Mouse (Mus musculus) forebrain, embryonic 15.5 days (tissue): ENCODE results near the gene Olfr1167. TPM values are rescaled to one million over a fixed set of nuclear protein-coding genes. Genes with fewer than 3 reads are reported as not detected.
"Not testable (repeated sequence)": the region's sequence is repeated elsewhere in the genome, so short reads cannot be mapped to it uniquely, and the experiment has no call there.

ENCODE experiments used
- ATAC-seq: fragments of 200-750 bp; cut with Nextera tagmentation; replicated peaks from 2 replicates; pipeline ENCODE4 v1.8.0; 2017; ENCODE audit warnings: mild to moderate bottlenecking, moderate TSS enrichment, moderate library complexity
- H3K27ac ChIP-seq: fragments of 300-500 bp; sonication (generic); replicated peaks from 2 replicates; pipeline ENCODE4 v1.5.1; 2015; ENCODE audit warnings: mild to moderate bottlenecking, inconsistent platforms
- H3K27me3 ChIP-seq: fragments of 300-500 bp; sonication (generic); 2 replicates; pipeline ENCODE4 v1.6.1; 2015; ENCODE audit warnings: inconsistent platforms
- H3K36me3 ChIP-seq: fragments of 300-500 bp; sonication (generic); 2 replicates; pipeline ENCODE4 v1.6.1; 2015; ENCODE audit warnings: mild to moderate bottlenecking, inconsistent platforms
- H3K4me1 ChIP-seq: fragments of 300-500 bp; sonication (generic); 2 replicates; pipeline ENCODE4 v1.6.1; 2015; ENCODE audit warnings: inconsistent platforms
- H3K4me2 ChIP-seq: fragments of 300-500 bp; sonication (generic); replicated peaks from 2 replicates; pipeline ENCODE4 v1.6.1; 2015; ENCODE audit warnings: mild to moderate bottlenecking, inconsistent platforms
- H3K4me3 ChIP-seq: fragments of 300-500 bp; sonication (generic); 2 replicates; pipeline ENCODE4 v1.5.1; 2015; ENCODE audit warnings: mild to moderate bottlenecking, inconsistent platforms
- H3K9ac ChIP-seq: fragments of 300-500 bp; sonication (generic); replicated peaks from 2 replicates; pipeline ENCODE4 v1.6.1; 2015; ENCODE audit warnings: mild to moderate bottlenecking, inconsistent platforms
- H3K9me3 ChIP-seq: fragments of 300-500 bp; sonication (generic); 2 replicates; pipeline ENCODE4 v1.6.1; 2016; ENCODE audit warnings: inconsistent platforms
- WGBS: fragments of 180-500 bp; shearing (Covaris S2); methylation state at CpG from one replicate; pipeline ENCODE4 v1.1.7; 2015; ENCODE audit warnings: mixed read lengths; 5-methylcytosine and 5-hydroxymethylcytosine counted together
- polyA plus RNA-seq: library from polyadenylated mRNA; unstranded; fragments of >200 nt; fragmentation: Nextera tagmentation; extraction: Ambion mirVana; gene quantifications from 2 replicates; pipeline ENCODE4 v1.2.1, GENCODE M21; 2015

The Olfr1167 gene
- not detected in 2 replicates for polyA plus RNA-seq

DNA sequence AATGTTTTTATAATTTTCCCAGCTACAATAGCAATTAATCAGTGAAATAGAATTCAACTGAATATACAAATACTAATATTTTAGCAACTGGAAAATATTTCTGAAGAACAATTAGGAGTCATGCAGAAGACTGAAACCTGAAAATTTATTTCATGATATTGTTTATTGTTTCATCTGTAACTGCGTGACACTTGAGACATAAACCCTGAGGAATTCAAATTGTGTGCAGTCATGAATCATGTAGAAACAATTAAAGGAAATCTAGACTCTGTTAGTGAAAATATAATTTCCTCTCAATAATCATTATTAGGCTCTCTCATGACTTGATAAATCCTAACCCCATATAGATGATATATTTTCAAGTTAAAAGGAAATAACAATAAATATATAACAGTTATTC lies at the start of gene Olfr1167:
Gene Olfr1167 (minus strand): TSS at position 101 of the 400 bp plus-strand sequence.
- not testable (repeated sequence) for H3K4me2 ChIP-seq, H3K4me3 ChIP-seq, H3K27ac ChIP-seq, H3K36me3 ChIP-seq, H3K9ac ChIP-seq, ATAC-seq, H3K9me3 ChIP-seq, H3K27me3 ChIP-seq, H3K4me1 ChIP-seq
- WGBS, result 85% methylated on average over 1 of the region's 1 CpGs

DNA sequence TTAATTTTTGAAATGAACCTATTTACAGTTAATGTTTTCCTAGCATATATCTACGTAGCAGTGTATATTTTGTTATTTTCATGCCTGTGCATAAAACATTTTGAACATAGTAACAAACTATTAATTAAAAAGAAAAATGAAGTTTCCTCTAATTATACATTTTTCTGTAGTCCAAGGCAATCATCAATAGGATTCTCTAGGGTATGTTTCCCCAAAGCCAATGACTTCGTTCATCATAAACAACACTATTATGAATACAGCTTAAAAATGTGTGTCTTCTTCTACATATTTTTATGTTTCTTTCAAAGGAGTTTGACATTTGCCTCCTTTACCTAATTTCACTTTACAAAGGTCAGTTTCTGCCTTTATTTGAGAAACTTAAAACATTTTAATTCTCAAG lies 26.6 kb upstream of the Olfr1167 start, which contains the start of gene Olfr1168:
Gene Olfr1168 (plus strand): TSS at position 301 of the 400 bp plus-strand sequence.
- no peak for ATAC-seq
- 90% methylated on average over 2 of the region's 2 CpGs for WGBS
- H3K27ac ChIP-seq, result no peak within 1 kb of the TSS
- H3K9me3 ChIP-seq, result no peaks in the 10 kb centered on the region
- no peak within 1 kb of the TSS for H3K4me3 ChIP-seq
- H3K4me1 ChIP-seq, result no peaks in the 10 kb centered on the region
- H3K4me2 ChIP-seq, result no peak within 1 kb of the TSS
- H3K9ac ChIP-seq, result no peak within 1 kb of the TSS
- H3K27me3 ChIP-seq, result no peaks in the 10 kb centered on the region
- H3K36me3 ChIP-seq, result no peaks in the 10 kb centered on the region

DNA sequence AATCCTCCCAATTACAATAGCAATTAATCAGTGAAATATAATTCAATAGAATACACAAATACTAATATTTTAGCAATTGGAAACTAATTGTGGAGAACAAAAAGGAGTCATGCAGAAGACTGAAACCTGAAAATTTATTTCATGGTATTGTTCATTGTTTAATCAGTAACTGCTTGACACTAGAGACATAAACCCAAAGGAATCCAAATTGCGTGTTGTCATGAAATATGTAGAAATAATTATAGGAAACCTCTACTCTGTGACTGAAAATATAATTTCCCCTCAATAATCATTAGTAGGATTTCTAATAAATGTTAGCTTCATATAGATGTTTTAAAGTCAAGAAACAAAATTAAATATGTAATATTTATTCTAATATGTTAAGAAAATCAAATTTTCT lies 26.8 kb downstream of the Olfr1167 start, which contains the start of gene Olfr1166:
Gene Olfr1166 (minus strand): TSS at position 101 of the 400 bp plus-strand sequence.
- Histone ChIP-seq H3K9me3 (no peaks in the 10 kb centered on the region), H3K4me2 (no peak within 1 kb of the TSS), H3K27me3 (no peaks in the 10 kb centered on the region), H3K4me3 (no peak within 1 kb of the TSS), H3K4me1 (no peaks in the 10 kb centered on the region), H3K9ac (no peak within 1 kb of the TSS), H3K27ac (no peak within 1 kb of the TSS), H3K36me3 (no peaks in the 10 kb centered on the region)
- 93% methylated on average over 1 of the region's 1 CpGs for WGBS
- ATAC-seq, result no peak

Other genes with a start within 250 kb of the Olfr1167 start
- gene Olfr1155, start 210.1 kb downstream of the Olfr1167 start, polyA plus RNA-seq, result not detected in 2 replicates
- not detected in 2 replicates for gene Olfr1156, start 202.1 kb downstream of the Olfr1167 start, polyA plus RNA-seq
- gene Olfr1157, start 186.9 kb downstream of the Olfr1167 start, polyA plus RNA-seq, result not detected in 2 replicates
- gene Olfr74, start 180.5 kb downstream of the Olfr1167 start, polyA plus RNA-seq, result not detected in 2 replicates
- gene Olfr1158, start 165.1 kb downstream of the Olfr1167 start, polyA plus RNA-seq, result not detected in 2 replicates
- gene Olfr1160, start 146.9 kb downstream of the Olfr1167 start, polyA plus RNA-seq, result not detected in 2 replicates
- not detected in 2 replicates for gene Olfr1161, start 132.4 kb downstream of the Olfr1167 start, polyA plus RNA-seq
- not detected in 2 replicates for gene Olfr73, start 117.5 kb downstream of the Olfr1167 start, polyA plus RNA-seq
- gene Olfr1162, start 104.1 kb downstream of the Olfr1167 start, polyA plus RNA-seq, result not detected in 2 replicates
- not detected in 2 replicates for gene Olfr1163, start 83.4 kb downstream of the Olfr1167 start, polyA plus RNA-seq
- not detected in 2 replicates for gene Olfr1164, start 61.2 kb downstream of the Olfr1167 start, polyA plus RNA-seq
- not detected in 2 replicates for gene Olfr1166, start 26.9 kb downstream of the Olfr1167 start, polyA plus RNA-seq
- gene Olfr1168, start 26.7 kb upstream of the Olfr1167 start, polyA plus RNA-seq, result not detected in 2 replicates
- gene Olfr1170, start 73.1 kb upstream of the Olfr1167 start, polyA plus RNA-seq, result not detected in 2 replicates
- gene Olfr1173, start 124.7 kb upstream of the Olfr1167 start, polyA plus RNA-seq, result not detected in 2 replicates
- not detected in 2 replicates for gene Olfr1174-ps, start 159.9 kb upstream of the Olfr1167 start, polyA plus RNA-seq
- not detected in 2 replicates for gene Olfr1175-ps, start 172.0 kb upstream of the Olfr1167 start, polyA plus RNA-seq
- not detected in 2 replicates for gene Olfr1176, start 181.5 kb upstream of the Olfr1167 start, polyA plus RNA-seq
- gene Olfr1177-ps, start 191.3 kb upstream of the Olfr1167 start, polyA plus RNA-seq, result not detected in 2 replicates
- gene Olfr1178, start 231.9 kb upstream of the Olfr1167 start, polyA plus RNA-seq, result not detected in 2 replicates